Mouse (Mus musculus) mouse trophoblast stem cell (cell line): ENCODE data around the gene Dnase1l2.
"Not testable (repeated sequence)": the region's sequence is repeated elsewhere in the genome, so short reads cannot be mapped to it uniquely, and the experiment has no call there.

Source experiments
- in situ Hi-C, 2 experiments: fragments of 300-500 bp; cut with MseI, MboI; formaldehyde crosslinking; loops; 2 replicates in 1 of 2; 3 replicates in 1 of 2; pipeline ENCODE4 v1.15.1; 2025

Dnase1l2 gene

DNA sequence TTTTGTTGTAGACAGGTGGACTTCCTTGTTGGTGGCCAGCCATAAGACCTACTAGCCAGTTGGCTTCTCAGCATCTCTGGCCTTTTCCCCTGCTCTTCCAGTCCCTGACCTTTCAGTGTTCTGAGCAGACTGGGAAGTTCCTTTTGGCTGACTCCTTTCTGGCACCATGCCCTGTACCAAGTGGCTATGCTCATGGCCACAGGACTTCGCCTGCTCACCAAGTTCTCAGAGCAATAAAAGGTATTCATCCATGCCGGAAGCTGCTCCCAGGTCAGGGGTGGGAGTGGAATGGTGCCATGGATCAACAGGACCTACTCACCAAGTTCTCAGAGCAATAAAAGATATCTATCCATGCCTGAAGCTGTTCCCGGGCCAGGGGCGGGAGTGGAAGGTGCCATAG is 29.6 kb upstream of the Dnase1l2 start:
- in situ Hi-C loops, result no loop called here

DNA sequence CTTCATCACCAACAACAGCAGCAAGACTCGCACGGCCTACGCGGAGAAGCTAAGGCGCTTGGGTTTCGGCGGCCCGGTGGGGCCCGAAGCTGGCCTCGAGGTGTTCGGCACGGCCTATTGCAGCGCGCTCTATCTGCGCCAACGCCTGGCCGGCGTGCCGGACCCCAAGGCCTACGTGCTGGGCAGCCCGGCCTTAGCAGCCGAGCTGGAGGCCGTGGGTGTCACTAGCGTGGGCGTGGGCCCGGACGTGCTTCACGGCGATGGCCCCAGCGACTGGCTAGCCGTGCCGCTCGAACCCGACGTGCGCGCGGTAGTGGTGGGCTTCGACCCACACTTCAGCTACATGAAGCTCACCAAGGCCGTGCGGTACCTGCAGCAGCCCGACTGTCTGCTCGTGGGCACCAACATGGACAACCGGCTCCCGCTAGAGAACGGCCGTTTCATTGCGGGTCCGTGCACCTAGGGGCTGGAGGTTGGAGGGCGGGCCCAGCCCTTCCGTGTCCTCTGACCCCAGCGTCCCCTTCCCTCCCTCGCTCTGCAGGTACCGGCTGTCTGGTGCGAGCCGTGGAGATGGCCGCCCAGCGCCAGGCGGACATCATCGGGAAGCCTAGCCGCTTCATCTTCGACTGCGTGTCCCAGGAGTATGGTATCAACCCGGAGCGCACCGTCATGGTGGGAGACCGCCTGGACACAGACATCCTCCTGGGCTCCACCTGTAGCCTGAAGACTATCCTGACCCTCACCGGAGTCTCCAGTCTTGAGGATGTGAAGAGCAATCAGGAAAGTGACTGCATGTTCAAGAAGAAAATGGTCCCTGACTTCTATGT is 28.0 kb upstream of the Dnase1l2 start:
- in situ Hi-C loops, result no loop called here

DNA sequence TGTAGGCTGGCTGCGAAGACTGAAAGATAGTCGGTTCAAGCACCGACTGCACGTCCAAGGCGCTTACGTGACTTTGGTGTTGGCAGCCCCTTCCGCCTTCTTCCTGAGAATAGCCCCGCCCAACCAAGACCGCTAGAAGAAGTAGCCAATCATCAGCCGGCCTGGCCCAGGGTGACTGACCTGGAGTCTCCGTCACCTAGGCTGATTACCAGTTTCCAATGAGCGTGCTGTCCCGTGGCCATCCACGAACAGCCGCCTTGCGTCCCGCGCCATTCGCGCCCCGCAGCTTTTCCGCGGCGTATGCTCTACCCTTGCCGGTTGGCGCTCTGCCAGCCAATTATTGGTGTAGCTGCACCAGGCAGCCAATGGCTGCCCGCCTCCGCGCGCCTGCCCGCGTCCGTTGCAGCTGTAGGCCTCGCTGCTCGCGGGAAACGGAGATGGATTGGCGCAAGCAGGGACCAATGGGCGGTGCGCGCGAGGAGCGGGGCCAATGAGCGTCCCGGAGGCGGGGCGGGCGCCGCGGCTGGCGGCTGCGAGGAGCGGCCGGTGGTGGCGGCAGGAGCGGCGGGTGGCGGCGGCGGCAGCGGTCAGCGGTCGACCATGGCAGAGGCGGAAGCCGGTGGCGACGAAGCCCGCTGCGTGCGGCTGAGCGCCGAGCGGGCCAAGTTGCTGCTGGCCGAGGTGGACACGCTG is 27.2 kb upstream of the Dnase1l2 start, which contains the start of the genes E4f1 and Pgp:
Gene E4f1, minus strand, starts transcription at position 404 of the 693 bp plus-strand sequence.
Gene Pgp, plus strand, starts transcription at position 483 of the 693 bp plus-strand sequence.
- in situ Hi-C loops, result no loop called here

DNA sequence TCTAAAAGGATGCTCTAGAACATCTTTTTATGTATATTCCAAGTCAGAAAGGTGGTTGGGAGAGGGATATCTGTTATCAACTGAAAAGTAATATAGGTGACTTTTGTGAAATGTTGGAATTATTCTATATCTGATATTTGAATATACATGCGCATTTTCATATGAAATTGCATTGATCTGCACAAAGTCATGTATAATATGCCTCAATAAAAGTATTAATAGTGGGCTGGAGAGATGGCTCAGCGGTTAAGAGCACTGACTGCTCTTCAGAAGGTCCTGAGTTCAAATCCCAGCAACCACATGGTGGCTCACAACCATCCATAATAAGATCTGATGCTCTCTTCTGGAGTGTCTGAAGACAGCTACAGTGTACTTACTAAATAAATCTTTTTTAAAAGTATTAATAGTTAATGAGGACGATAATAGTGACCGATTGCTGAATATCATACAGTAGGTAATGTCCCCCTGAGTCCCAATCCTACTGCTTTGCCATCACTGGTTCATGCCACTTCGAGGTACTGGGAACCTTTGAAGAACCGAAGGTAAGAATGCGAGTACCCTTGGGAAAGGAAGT is 26.5 kb upstream of the Dnase1l2 start:
- in situ Hi-C loops, result no loop called here

DNA sequence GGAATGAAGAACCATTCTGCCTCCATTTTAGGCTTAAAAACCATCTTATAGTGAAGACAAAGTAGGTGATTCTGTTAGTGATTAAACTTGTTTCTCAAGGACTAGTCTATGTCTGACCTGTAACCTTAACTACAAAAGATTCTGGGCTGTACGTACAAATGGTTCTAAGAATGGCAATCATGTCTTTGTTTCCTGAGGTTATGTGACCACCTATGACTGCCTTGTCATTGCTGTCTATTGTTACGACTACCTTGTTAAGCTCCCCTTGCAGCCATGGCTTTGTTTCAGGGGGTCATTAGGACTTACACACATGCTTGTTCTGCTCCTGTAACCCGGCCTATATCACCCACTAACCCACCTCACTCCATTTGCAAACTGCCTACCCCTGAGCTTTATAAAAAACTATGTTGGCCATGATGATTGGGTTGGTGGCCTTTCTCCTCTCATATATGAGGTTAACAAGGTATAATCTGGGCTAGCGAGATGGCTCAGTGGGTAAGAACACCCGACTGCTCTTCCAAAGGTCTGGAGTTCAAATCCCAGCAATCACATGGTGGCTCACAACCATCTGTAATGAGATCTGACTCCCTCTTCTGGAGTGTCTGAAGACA is 25.8 kb upstream of the Dnase1l2 start:
- in situ Hi-C loops, result no loop called here

DNA sequence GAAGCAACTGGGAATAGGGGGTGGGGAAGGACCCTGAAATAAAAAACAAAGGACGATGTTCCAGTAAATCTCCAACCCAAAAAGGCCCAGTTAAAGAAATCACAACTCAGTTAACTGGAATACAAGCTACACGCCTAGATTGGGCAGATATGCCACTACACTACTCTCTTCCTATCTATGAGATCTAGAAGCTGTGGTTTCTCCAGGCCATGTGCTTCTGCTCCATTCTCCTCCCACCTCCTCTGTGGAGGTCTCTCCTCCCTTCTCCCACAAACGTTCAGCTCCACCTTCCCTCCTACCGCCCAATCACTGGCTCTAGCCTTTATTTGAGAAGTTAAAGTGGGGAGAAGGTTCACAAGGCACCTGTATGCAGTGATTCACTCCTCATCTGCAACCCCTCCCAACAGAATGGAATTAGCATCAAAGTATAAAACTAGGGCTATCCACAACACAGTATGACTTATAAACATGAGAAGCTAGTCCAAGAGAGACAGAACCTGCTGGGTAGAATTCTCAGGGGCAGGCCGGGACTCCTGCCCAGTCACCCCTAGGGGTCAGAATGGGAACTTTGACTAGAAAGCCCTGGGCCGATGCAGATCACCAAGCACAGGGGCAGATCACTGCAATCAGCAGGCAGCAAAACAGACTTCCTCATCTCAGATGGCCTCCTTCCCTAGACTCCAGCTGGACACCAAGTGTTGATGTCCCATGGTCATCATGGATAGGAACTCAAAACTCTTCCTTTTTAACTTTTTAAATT is 20.6 kb upstream of the Dnase1l2 start:
- in situ Hi-C loops, result no loop called here

DNA sequence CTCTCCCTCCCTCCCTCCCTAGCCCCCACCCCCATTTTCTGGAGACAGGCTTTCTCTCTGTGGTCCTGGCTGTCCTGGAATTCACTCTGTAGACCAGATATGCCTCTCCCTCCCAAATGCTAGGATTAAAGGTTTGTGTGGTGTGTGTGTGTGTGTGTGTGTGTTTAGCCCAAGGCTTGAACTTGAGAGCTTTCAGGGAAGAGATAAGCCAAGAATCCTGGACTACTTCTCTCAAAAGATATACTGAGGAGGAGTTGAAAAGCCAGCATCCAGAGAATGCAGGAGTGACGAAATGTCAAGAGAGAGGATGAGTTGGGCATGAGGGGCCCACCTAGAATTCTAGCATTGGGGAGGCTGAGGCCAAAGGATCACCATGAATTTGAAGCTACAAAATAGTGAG is 20.0 kb upstream of the Dnase1l2 start:
- in situ Hi-C loops, result no loop called here

DNA sequence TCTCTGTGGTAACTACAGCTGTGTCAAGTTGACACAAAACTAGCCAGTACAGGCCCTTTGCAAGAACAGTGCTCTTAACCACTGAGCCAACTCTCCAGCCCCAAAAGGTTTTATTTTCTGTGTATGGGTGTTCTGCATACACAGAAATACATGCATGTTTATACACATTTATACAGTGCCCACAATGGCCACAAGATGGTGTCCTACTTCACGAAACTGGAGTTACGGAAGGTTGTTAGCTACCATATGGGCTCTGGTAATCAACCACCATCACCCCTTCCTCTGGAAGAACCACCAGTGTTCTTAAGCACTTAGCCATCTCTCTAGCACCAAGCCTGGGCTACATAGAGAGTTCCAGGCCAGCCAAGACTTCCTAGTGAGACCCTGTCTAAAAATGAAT is 18.7 kb upstream of the Dnase1l2 start:
- in situ Hi-C loops, result no loop called here

DNA sequence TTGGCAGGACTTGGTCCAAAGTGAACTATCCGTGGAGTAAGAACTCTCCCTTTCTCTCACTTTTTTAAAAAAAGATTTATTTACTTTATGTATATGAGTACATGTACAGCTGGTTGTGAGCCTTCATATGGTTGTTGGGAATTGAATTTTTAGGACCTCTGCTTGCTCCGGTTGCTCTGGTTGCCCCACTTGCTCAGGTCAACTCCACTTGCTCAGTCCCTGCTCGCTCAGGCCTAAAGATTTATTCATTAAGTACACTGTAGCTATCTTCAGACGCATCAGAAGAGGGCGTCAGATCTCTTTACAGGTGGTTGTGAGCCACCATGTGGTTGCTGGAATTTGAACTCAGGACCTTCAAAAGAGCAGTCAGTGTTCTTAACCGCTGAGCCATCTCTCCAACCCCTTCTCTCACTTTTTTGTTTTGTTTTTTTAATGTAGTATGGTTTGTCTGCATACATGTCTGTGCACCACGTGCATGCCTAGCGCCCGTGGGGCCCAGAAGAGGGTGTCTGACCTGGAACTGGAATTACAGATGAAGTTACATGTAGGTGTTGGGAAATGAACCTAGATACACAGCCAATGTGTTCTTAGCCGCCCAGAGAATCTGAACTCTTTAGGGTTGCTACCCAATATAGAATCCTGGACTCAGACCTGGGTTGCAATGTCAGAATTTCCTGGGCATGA is 12.8 kb upstream of the Dnase1l2 start:
- in situ Hi-C loops, result not testable (repeated sequence)

DNA sequence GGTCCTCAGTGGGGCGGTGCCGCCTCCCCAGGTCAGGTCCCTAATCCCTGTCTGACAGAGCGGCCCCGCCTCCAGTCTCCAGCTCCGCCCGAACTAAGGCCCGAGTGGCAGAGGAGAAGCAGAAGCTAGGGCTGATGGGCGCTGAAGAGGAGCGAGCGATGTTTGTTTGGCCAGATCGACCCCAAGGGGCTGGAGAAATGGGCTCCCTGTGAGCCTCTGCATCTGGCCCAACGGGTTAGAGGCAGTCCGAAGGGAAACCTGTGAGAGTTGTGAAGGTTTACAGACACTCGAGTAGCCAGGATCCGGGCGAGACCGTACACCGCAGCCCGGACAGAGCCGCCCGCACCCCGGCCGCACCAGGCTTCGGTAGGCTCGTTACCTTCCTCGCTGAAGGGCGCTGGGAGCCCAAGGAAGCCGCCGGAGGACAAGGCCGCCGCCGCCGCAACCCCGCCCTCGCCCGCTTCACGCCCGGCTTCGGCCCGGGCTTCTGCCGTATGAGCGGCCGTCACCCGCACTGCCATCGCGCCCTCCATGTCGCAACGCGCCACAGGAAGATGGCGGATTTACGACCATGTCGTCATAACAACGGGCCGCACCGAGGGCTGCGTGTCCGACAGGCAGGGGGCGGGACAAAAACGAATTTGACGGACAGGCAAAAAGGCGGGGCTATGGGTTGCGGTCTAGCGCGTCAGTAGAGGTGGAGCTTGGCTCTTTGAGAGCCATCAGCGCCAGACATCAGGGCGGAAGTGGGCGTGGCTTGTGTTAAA is 12.0 kb upstream of the Dnase1l2 start:
- in situ Hi-C loops, result no loop called here

DNA sequence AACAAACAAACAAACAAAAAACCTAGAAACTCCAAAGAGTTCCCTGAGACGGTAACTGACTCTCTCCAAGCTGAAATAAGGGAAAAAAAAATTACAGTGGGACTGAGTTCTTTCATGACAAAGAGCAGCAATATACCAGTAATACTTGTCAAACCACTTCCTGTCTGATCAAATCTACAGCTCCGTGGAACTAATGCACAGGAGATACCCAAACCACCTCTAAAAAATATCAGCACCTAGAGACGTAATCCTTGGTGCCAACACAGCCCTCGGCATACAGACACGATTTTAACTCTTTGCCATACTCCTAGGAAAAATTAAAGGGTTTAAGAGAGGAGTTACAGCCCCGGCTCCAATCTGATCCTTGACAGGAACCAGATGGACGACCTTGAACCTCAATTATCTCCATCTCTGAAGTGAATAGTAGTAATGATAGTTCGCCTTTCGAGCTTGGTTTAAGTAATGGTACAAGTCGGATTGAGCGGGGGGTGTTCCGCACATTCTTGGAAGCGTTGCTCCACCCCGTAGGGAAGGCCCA is 11.4 kb upstream of the Dnase1l2 start:
- in situ Hi-C loops, result no loop called here

DNA sequence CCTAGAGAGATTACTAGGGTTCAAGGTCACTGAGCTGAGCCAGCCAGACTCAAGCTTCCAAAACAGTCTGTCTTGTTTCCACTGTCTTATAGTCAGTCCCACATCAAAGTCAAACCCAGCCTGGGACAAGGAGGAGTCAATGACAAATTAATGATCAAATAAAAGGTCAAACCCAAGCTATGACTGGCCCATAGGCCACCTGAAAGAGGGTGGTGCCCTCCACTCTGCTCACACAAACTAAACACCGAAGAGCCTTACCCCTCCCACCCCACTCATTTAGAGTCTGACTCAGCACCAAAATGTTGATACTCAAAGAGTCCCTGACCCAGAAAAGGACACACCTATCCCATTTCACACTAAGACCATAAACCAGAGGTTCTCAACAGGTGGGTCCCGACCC is 10.5 kb upstream of the Dnase1l2 start:
- in situ Hi-C loops, result no loop called here

DNA sequence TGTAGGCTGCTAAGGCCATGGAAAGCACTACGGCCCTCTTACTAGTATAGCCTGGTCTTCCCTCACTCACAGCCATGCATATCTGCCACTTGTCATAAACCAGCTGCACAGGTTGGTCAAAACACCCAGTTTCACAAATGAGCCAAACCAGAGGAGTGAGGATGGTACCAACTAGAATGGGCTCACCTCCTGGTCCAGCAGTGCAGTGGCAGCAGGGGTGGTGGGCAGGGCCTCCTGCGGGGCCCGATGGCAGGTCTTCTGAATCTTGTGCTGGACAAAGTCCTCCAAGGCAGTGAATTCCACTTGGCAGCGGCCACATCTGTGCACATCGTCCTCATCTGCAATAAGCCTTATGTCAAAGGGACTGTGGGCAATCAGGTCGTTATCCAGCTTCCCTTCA is 8.3 kb upstream of the Dnase1l2 start:
- in situ Hi-C loops, result no loop called here

DNA sequence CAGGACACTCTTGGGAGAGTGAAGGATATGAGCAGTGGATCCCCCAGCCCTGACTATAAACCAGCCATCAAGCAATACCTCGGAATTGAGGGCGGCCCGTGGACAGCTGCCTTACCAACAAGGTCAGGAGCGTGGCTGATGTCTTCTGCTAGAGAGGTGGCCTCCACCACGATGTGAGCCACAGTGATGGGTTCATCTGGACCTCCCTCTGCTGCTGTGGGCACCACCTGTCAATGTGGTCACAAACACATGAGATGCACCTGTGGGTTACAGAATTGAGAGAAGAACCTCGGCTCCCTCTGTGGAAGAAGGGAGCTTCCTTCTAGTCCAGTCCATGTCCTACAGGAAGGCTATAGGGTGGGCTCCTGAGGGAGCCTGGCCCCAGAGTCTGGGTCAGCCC is 6.6 kb upstream of the Dnase1l2 start:
- in situ Hi-C loops, result no loop called here

DNA sequence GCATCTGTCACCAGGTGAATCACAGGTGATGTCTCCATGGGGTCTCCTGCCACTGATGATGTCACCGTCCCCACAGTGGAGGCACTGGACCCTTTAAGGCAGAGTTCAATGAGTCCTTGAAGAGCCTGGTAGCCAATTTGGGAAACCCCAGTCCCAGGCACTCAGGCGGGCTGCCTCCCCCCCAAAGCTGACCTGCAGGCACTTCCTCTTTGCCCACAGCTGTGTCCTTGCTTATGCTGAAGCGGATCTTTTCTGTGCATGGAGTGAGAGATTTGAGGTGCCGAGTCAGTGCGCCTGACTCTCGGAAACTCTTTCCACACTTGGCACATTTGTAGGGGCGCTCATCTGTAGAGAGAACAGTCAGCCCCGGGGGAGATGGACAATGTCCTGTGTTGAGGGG is 3.7 kb upstream of the Dnase1l2 start:
- in situ Hi-C loops, result no loop called here

DNA sequence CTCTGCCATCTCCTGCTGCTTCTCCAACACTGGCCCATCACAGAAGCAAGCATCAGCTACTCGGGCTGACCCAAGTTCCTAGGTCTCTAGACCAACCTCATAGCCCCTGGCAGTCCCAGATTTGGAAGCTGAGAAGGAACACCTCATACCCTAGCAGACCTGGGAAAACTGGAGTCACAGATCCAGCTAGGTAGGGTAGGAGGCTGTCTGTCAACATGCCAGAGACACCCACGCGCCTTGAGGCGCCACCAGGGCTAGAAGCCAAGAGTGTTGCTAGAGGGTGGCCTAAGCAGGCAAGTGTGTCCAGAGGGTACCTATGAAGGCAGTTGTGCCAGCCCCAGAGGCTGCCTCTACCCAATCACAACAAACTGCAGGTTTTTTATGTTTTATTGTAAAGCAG is 504 bp upstream of the Dnase1l2 start:
- in situ Hi-C loops, result no loop called here

DNA sequence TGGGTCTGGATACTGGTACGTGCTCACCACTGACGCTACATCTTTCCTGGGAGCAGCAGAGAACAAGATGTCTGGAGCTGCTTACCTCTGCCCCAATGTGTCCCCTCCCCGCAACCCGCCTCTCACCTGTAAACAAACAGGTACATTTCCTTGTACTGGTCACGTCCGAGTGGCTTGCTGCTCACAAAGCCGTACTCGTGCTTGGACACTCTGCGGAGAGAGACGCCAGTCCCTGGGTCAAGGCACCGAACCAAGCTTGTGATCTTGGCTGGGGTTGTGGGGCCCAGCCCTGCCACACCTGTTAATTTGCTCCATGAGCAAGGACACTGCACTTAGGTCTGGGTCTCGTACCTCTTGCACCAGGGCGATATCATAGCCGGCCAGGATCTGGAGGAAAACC is 798 bp downstream of the Dnase1l2 start:
- in situ Hi-C loops, result no loop called here

DNA sequence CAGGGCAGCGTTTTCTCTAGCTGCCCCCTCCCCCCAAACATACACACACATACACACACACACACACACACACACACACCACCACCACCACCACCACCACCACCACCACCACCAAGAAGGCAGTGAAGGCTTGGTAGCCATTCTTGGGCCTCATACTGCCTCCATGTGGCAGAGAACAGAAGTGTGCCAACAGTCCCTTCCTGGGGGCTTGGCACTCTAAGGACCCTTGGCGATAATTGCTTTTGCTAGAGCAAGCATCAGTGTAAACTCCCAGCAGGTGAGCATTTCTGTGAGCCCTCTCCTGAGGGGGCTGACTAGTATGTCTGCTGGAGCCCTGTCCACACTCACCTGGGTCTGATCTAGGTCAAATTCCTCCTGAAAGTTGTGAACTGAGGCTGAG is 1.8 kb downstream of the Dnase1l2 start:
- in situ Hi-C loops, result no loop called here

DNA sequence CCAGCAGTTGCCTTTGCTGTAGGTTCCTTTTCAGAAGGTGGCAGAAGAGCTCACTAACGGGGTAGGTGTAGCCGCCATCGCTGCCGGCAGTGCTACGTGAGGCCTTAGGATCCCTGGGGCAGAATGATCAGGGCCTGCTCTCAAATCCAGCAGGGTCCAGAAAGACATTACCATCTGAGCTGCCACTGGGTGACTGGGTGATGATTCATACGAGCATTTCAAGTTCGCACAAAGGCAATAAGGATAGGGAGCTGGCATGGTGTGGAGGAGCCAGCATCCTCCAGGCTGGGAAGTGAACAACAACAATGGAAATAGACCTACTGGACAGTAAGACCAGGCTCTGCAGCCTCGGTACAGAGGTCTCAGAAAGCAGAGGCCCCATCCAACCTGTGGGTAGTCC is 2.5 kb downstream of the Dnase1l2 start:
- in situ Hi-C loops, result no loop called here

DNA sequence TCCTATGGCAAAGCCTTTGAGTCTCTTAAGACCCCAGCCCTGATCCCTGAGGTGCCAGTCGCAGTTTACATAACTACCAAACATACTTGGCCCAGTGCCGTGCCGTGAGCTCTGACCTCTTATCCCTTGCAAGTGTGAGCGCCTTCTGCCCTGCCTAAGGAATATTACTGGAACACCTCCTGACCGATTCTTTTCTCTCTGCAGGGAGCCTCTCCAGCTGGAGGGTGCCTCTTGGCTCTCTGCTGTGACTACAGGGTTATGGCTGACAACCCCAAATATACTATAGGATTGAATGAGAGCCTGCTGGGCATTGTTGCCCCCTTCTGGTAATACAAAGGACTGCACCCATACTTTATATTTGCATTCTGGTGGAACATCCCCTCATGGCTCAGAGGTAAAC is 5.9 kb downstream of the Dnase1l2 start:
- in situ Hi-C loops, result no loop called here
